8 mouse cellular contexts compared by ENCODE assay signal in the genomic region with DNA sequence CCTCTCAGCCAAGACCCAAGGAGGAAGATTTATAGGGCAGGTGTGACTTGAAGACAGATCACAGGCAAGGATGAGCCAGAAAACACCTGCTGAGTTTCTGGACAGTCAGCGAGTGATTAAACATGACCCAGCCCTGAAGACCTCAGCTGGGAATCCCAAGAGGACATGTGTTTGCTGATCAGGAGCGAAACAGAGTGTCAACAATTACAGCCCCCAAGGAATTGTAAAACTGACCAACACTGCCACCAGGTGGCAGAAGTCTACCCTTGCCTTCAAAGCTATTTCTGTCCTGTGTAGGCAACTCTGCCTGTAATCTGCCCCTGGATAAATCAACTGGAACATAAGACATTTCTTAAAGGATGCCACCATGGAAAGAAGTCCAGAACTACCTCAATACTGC. TPM values are rescaled to one million over a fixed set of nuclear protein-coding genes. Genes with fewer than 3 reads are reported as not detected.
A peak's percentile ranks its signal among the peaks of the same experiment; 100 is the strongest.
DNase-seq lines count a peak whose midpoint lies in the region; ATAC-seq and TF ChIP-seq lines count a peak whose summit lies in the region.

No protein-coding gene starts in this region.

- peak; percentile 90 for DNase-seq in CH12.LX (ENCODE audit: extremely low read depth)
- DNase-seq in adipocyte (ENCODE audit: low spot score): peak; percentile 77
- peak; percentile 82 for DNase-seq in embryonic facial prominence, embryonic 11.5 days (ENCODE audit: low spot score)
- DNase-seq in heart, postnatal 0 days (ENCODE audit: low spot score): peak; percentile 76
- peak; percentile 69 to 70 for DNase-seq in kidney, postnatal 25 days
- DNase-seq in retina, adult 2 months (ENCODE audit: low read depth, low spot score): peak; percentile 37
- no peak for DNase-seq in urinary bladder, postnatal 36 days (ENCODE audit: low spot score in 2 of 2)

- peak; percentile 62 to 97 for TF ChIP-seq CTCF in CH12.LX (conservative IDR thresholded peaks at IDR 0.05 in 1 of 2, IDR thresholded peaks at IDR 0.05 in 1 of 2; ENCODE audit: low read depth in 2 of 2, low read length in 2 of 2)
- peak; percentile 84 for TF ChIP-seq CTCF in heart, postnatal 0 days (IDR thresholded peaks at IDR 0.05; ENCODE audit: low read depth)

- H3K4me1 ChIP-seq in CH12.LX (ENCODE audit: control insufficient read depth in 1 of 2, insufficient read depth in 2 of 2): peaks cover 8 to 53% of the 10 kb centered on the region in 2 experiments
- H3K4me1 ChIP-seq in embryonic facial prominence, embryonic 11.5 days (ENCODE audit: control insufficient read depth, insufficient read depth, low read length): no peaks in the 10 kb centered on the region
- H3K4me1 ChIP-seq in heart, postnatal 0 days (ENCODE audit: control insufficient read depth, insufficient read depth): no peaks in the 10 kb centered on the region
- H3K4me1 ChIP-seq in lung, embryonic 16.5 days (replicated peaks; ENCODE audit: control insufficient read depth, insufficient read depth, low read length): no peaks in the 10 kb centered on the region

- no peak overlapping the region for H3K4me3 ChIP-seq in CH12.LX (replicated peaks in 1 of 3; ENCODE audit: low read depth in 2 of 3, low read length in 2 of 3, poor library complexity in 1 of 3)
- H3K4me3 ChIP-seq in embryonic facial prominence, embryonic 11.5 days (ENCODE audit: low read depth, low read length): no peak overlapping the region
- H3K4me3 ChIP-seq in heart, postnatal 0 days (ENCODE audit: low read depth, low read length): no peak overlapping the region
- H3K4me3 ChIP-seq in lung, embryonic 16.5 days (ENCODE audit: low read length): no peak overlapping the region

- no peak overlapping the region for H3K27ac ChIP-seq in CH12.LX (ENCODE audit: insufficient read depth, low read depth)
- H3K27ac ChIP-seq in embryonic facial prominence, embryonic 11.5 days (replicated peaks; ENCODE audit: low read depth, low read length): no peak overlapping the region
- no peak overlapping the region for H3K27ac ChIP-seq in heart, postnatal 0 days (ENCODE audit: low read depth)
- H3K27ac ChIP-seq in lung, embryonic 16.5 days (ENCODE audit: low read length): no peak overlapping the region

- no peaks in the 10 kb centered on the region for H3K9me3 ChIP-seq in CH12.LX (replicated peaks; ENCODE audit: low read length)
- H3K9me3 ChIP-seq in embryonic facial prominence, embryonic 11.5 days (replicated peaks; ENCODE audit: control insufficient read depth, low read length): no peaks in the 10 kb centered on the region
- H3K9me3 ChIP-seq in heart, postnatal 0 days (replicated peaks; ENCODE audit: control insufficient read depth, low read length): no peaks in the 10 kb centered on the region
- H3K9me3 ChIP-seq in lung, embryonic 16.5 days (ENCODE audit: control insufficient read depth, low read length): no peaks in the 10 kb centered on the region

- 8% methylated on average over 2 of the region's 2 CpGs for WGBS in embryonic facial prominence, embryonic 11.5 days
- 7% methylated on average over 2 of the region's 2 CpGs for WGBS in heart, postnatal 0 days
- 2% methylated on average over 2 of the region's 2 CpGs for WGBS in lung, embryonic 16.5 days

- no peak overlapping the region for H3K9ac ChIP-seq in CH12.LX (ENCODE audit: insufficient read depth, low read depth)
- no peak overlapping the region for H3K9ac ChIP-seq in embryonic facial prominence, embryonic 11.5 days (replicated peaks; ENCODE audit: low read length)
- no peak overlapping the region for H3K9ac ChIP-seq in heart, postnatal 0 days (replicated peaks; ENCODE audit: low read depth, low read length)
- H3K9ac ChIP-seq in lung, embryonic 16.5 days (ENCODE audit: low read length): no peak overlapping the region

- TF ChIP-seq EP300 in CH12.LX (IDR thresholded peaks at IDR 0.05; ENCODE audit: low read length): peak; percentile 19; the same call in 1 of the 2 replicates
- no peak for TF ChIP-seq EP300 in heart, postnatal 0 days (IDR thresholded peaks at IDR 0.05; ENCODE audit: low read depth)

- in situ Hi-C loops in CH12.LX (cut with MboI; ENCODE audit: low pct_ligation_motif_present, low pct_unique_long_range_greater_than_20kb, low sequenced_read_pairs): loop anchor here (5.0 kb wide), 3 partner anchors 68 to 108 kb away; a partner anchor contains a TSS

- TF ChIP-seq RAD21 in CH12.LX (IDR thresholded peaks at IDR 0.05; ENCODE audit: low read depth, low read length): peak; percentile 96

- H3K79me2 ChIP-seq in CH12.LX (replicated peaks; ENCODE audit: control insufficient read depth, extremely low read depth, insufficient read depth, poor library complexity, severe bottlenecking): no peaks in the 10 kb centered on the region

- peak; percentile 25 for ATAC-seq in embryonic facial prominence, embryonic 11.5 days (replicated peaks; ENCODE audit: insufficient number of reproducible peaks, low FRiP score, low TSS enrichment, low read depth)
- ATAC-seq in heart, postnatal 0 days (ENCODE audit: insufficient read depth, low read depth): peak; percentile 73
- peak; percentile 48 for ATAC-seq in lung, embryonic 16.5 days (ENCODE audit: low read depth)

- no peak for TF ChIP-seq POLR2A in CH12.LX (IDR thresholded peaks at IDR 0.05; ENCODE audit: low read depth, low read length)

- dilution Hi-C loops in CH12.LX (cut with MboI; ENCODE audit: extremely low pct_ligation_motif_present, extremely low pct_unique_long_range_greater_than_20kb, low sequenced_read_pairs): no loop called here

- H3K36me3 ChIP-seq in CH12.LX (replicated peaks in 1 of 2; ENCODE audit: control insufficient read depth in 1 of 2, insufficient read depth in 1 of 2, low read length in 1 of 2): no peaks in the 10 kb centered on the region
- H3K36me3 ChIP-seq in embryonic facial prominence, embryonic 11.5 days (replicated peaks; ENCODE audit: control insufficient read depth, insufficient read depth, low read depth, low read length): no peaks in the 10 kb centered on the region
- H3K36me3 ChIP-seq in heart, postnatal 0 days (replicated peaks; ENCODE audit: control insufficient read depth, insufficient read depth, low read length): no peaks in the 10 kb centered on the region
- no peaks in the 10 kb centered on the region for H3K36me3 ChIP-seq in lung, embryonic 16.5 days (ENCODE audit: control insufficient read depth, insufficient read depth, low read length)

- H3K4me2 ChIP-seq in CH12.LX (ENCODE audit: insufficient read depth, low read depth, poor library complexity, severe bottlenecking): no peak overlapping the region
- no peak overlapping the region for H3K4me2 ChIP-seq in embryonic facial prominence, embryonic 11.5 days (ENCODE audit: low read depth, low read length)
- no peak overlapping the region for H3K4me2 ChIP-seq in heart, postnatal 0 days (ENCODE audit: low read depth, low read length)
- no peak overlapping the region for H3K4me2 ChIP-seq in lung, embryonic 16.5 days (ENCODE audit: low read depth, low read length)

- H3K27me3 ChIP-seq in CH12.LX (replicated peaks): no peaks in the 10 kb centered on the region
- H3K27me3 ChIP-seq in embryonic facial prominence, embryonic 11.5 days (ENCODE audit: control insufficient read depth, insufficient read depth, low read length): no peaks in the 10 kb centered on the region
- H3K27me3 ChIP-seq in heart, postnatal 0 days (ENCODE audit: control insufficient read depth, insufficient read depth, low read length): no peaks in the 10 kb centered on the region
- H3K27me3 ChIP-seq in lung, embryonic 16.5 days (ENCODE audit: control insufficient read depth, insufficient read depth, low read depth, low read length): no peaks in the 10 kb centered on the region

TF ChIP-seq in CH12.LX, 34 proteins besides CTCF, POLR2A, EP300 and RAD21 (continues in another document):
- TF ChIP-seq MAZ (IDR thresholded peaks at IDR 0.05; ENCODE audit: low read depth, low read length): peak; percentile 33; the same call in 1 of the 2 replicates
- peak; percentile 68; the same call in 1 of the 2 replicates for TF ChIP-seq MAX (IDR thresholded peaks at IDR 0.05; ENCODE audit: low read length)
- 0 out of 2 replicates have a peak, but pooled peaks have one; percentile 44 for TF ChIP-seq TCF12 (IDR thresholded peaks at IDR 0.05; ENCODE audit: low read depth, low read length)
- no peak for TF ChIP-seq ELF1 (IDR thresholded peaks at IDR 0.05; ENCODE audit: low read depth, low read length)
- TF ChIP-seq CHD2 (IDR thresholded peaks at IDR 0.05; ENCODE audit: low read length): no peak
- peak; percentile 49; the same call in 1 of the 2 replicates for TF ChIP-seq MYC (IDR thresholded peaks at IDR 0.05; ENCODE audit: low read depth, low read length)
- TF ChIP-seq NELFE (IDR thresholded peaks at IDR 0.05; ENCODE audit: low read depth, low read length): peak; percentile 47; the same call in 1 of the 2 replicates
- no peak for TF ChIP-seq MAFK (IDR thresholded peaks at IDR 0.05; ENCODE audit: insufficient replicate concordance, low read length)
- peak; percentile 6; the same call in 1 of the 2 replicates for TF ChIP-seq ETS1 (conservative IDR thresholded peaks at IDR 0.05; ENCODE audit: low read depth, low read length)
- no peak for TF ChIP-seq POLR2AphosphoS2 (IDR thresholded peaks at IDR 0.05; ENCODE audit: low read depth, low read length)
- peak; percentile 98 for TF ChIP-seq SMC3 (IDR thresholded peaks at IDR 0.05; ENCODE audit: low read depth, low read length)
- TF ChIP-seq E2F4 (IDR thresholded peaks at IDR 0.05; ENCODE audit: insufficient replicate concordance, low read depth, low read length): no peak
- TF ChIP-seq RCOR1 (conservative IDR thresholded peaks at IDR 0.05; ENCODE audit: low read depth, low read length): no peak
- TF ChIP-seq JUN (IDR thresholded peaks at IDR 0.05; ENCODE audit: insufficient read depth, low read depth, low read length): no peak

RNA-seq across cellular contexts. Expression of a gene that starts 6.6 kb away (rescaled TPM):
- total RNA-seq in CH12.LX (2012; rRNA removed) (1.7 and 1.9 TPM in 2 replicates), CH12.LX (2014; rRNA removed) (0.35 and 0.39 TPM in 2 replicates)
- polyA plus RNA-seq in CH12.LX (2012; ENCODE audit: insufficient read length, low read depth): 0.44 and 0.76 TPM in 2 replicates
- polyA plus RNA-seq in embryonic facial prominence, embryonic 11.5 days (2014; fragmentation: Nextera tagmentation; extraction: Ambion mirVana): 8.4 and 10.0 TPM in 2 replicates
- 43.0 and 59.2 TPM in 2 replicates for total RNA-seq in heart, postnatal 0 days (2014; rRNA removed; ENCODE audit: low replicate concordance)
- 17.0 and 18.5 TPM in 2 replicates for polyA plus RNA-seq in heart, postnatal 0 days (2015; fragmentation: Nextera tagmentation; extraction: Ambion mirVana)
- 11.3 and 14.7 TPM in 2 replicates for polyA plus RNA-seq in lung, embryonic 16.5 days (2015; fragmentation: Nextera tagmentation; extraction: Ambion mirVana)

RNA-seq across cellular contexts. Expression of a gene that starts 14.3 kb away (rescaled TPM):
- total RNA-seq in CH12.LX (2012; rRNA removed) (not detected in 2 replicates), CH12.LX (2014; rRNA removed) (not detected in 2 replicates)
- polyA plus RNA-seq in CH12.LX (2012; ENCODE audit: insufficient read length, low read depth): not detected in 2 replicates
- polyA plus RNA-seq in embryonic facial prominence, embryonic 11.5 days (2014; fragmentation: Nextera tagmentation; extraction: Ambion mirVana): 0.18 TPM in 1 of 2 replicates, not detected in the other
- total RNA-seq in heart, postnatal 0 days (2014; rRNA removed; ENCODE audit: low replicate concordance): not detected in 2 replicates
- not detected in 2 replicates for polyA plus RNA-seq in heart, postnatal 0 days (2015; fragmentation: Nextera tagmentation; extraction: Ambion mirVana)
- not detected in 2 replicates for polyA plus RNA-seq in lung, embryonic 16.5 days (2015; fragmentation: Nextera tagmentation; extraction: Ambion mirVana)

Comparison
In these comparisons a context has a peak if more than half of its experiments do, and no peak if none do; other contexts are left out.
1. DNase-seq: peak in CH12.LX (single experiment), adipocyte (single experiment), embryonic facial prominence, embryonic 11.5 days (single experiment), heart, postnatal 0 days (single experiment), kidney, postnatal 25 days (2 of 2) and retina, adult 2 months (single experiment); none in urinary bladder, postnatal 36 days (0 of 2).
2. Peak in every context shown above with its lines, with median percentiles within 50 percentile points of each other: ATAC-seq.